Mouse (Mus musculus) spleen, adult 2 months (tissue): ENCODE data around the gene Shld2. TPM values are rescaled to one million over a fixed set of nuclear protein-coding genes. Genes with fewer than 3 reads are reported as not detected.

Experiments
- DNase-seq, 2 experiments: peaks; one replicate each; pipeline versions ENCODE4 v3.0.0 to v3.0.0-alpha.2; 2012 to 2021; ENCODE audit warnings: low spot score in 2 of 2, low read depth in 1 of 2
- H3K27ac ChIP-seq: fragments of 200-500 bp; 2 replicates; pipeline ENCODE4 v1.5.1; 2012; ENCODE audit warnings: low read length, inconsistent platforms; ENCODE audit not compliant: insufficient read depth
- H3K27me3 ChIP-seq: fragments of 200-500 bp; 2 replicates; pipeline ENCODE4 v1.6.1; 2012; ENCODE audit warnings: mild to moderate bottlenecking, moderate library complexity, low read length, inconsistent platforms; ENCODE audit not compliant: control insufficient read depth, insufficient read depth
- H3K36me3 ChIP-seq: fragments of 200-500 bp; 2 replicates; pipeline ENCODE4 v1.6.1; 2012; ENCODE audit warnings: mild to moderate bottlenecking, low read length, inconsistent platforms; ENCODE audit not compliant: control insufficient read depth, insufficient read depth
- H3K4me1 ChIP-seq: fragments of 200-500 bp; 2 replicates; pipeline ENCODE4 v1.6.1; 2011; ENCODE audit warnings: inconsistent platforms; ENCODE audit not compliant: control insufficient read depth, insufficient read depth, insufficient read length
- H3K4me3 ChIP-seq: fragments of 200-500 bp; 2 replicates; pipeline ENCODE4 v1.5.1; 2011; ENCODE audit warnings: mild to moderate bottlenecking, inconsistent platforms; ENCODE audit not compliant: insufficient read depth, insufficient read length; ENCODE audit errors: extremely low read depth
- CTCF ChIP-seq: fragments of 200-500 bp; IDR thresholded peaks from 2 replicates; pipeline ENCODE4 v1.5.1; 2011; ENCODE audit warnings: mild to moderate bottlenecking, inconsistent platforms; ENCODE audit not compliant: insufficient read depth, insufficient read length, insufficient replicate concordance; ENCODE audit errors: extremely low read depth
- POLR2A ChIP-seq: fragments of 200-500 bp; IDR thresholded peaks from 2 replicates; pipeline ENCODE4 v1.6.1; 2011; ENCODE audit warnings: low read depth, low read length, inconsistent platforms
- WGBS: fragments of 180-500 bp; shearing (Covaris S2); methylation state at CpG from one replicate; pipeline ENCODE4 v1.1.7; 2018; 5-methylcytosine and 5-hydroxymethylcytosine counted together
- polyA plus RNA-seq: library from polyadenylated mRNA; depleted of rRNA; stranded (reverse); fragments of >200 nt; gene quantifications from 2 replicates; pipeline ENCODE4 v1.2.3, GENCODE M21; 2012

Gene Shld2
- polyA plus RNA-seq, 1 experiment = 2.4 TPM

- no peak overlapping the region for H3K27ac ChIP-seq
- H3K36me3 ChIP-seq = peaks cover 5% of the 10 kb centered on the region
- TF ChIP-seq POLR2A (no peak), CTCF (no peak)
- WGBS = 61% methylated on average over 16 of the region's 16 CpGs
- H3K4me1 ChIP-seq = no peaks in the 10 kb centered on the region
- H3K4me3 ChIP-seq = no peak overlapping the region
- DNase-seq = no peak
- no peaks in the 10 kb centered on the region for H3K27me3 ChIP-seq
These were observed 75.5 kb downstream of the Shld2 start for GRCm38 (mm10) chr14:34234630-34235380.

- Histone ChIP-seq H3K4me3 (no peak overlapping the region), H3K4me1 (no peaks in the 10 kb centered on the region), H3K27me3 (no peaks in the 10 kb centered on the region), H3K27ac (no peak overlapping the region), H3K36me3 (peaks cover 5% of the 10 kb centered on the region)
- WGBS = 80% methylated on average over 4 of the region's 4 CpGs
- TF ChIP-seq CTCF (no peak), POLR2A (no peak)
- DNase-seq = no peak
These were observed 76.4 kb downstream of the Shld2 start for GRCm38 (mm10) chr14:34233846-34234245.

- no peak for DNase-seq
- 90% methylated on average over 9 of the region's 9 CpGs for WGBS
- Histone ChIP-seq H3K4me1 (no peaks in the 10 kb centered on the region), H3K27ac (no peak overlapping the region), H3K4me3 (no peak overlapping the region), H3K36me3 (peaks cover 5% of the 10 kb centered on the region), H3K27me3 (no peaks in the 10 kb centered on the region)
- TF ChIP-seq CTCF (no peak), POLR2A (no peak)
These were observed 77.2 kb downstream of the Shld2 start for GRCm38 (mm10) chr14:34232866-34233680.

GRCm38 (mm10) chr14:34232340-34232739 is 78.0 kb downstream of the Shld2 start:
- peaks cover 2% of the 10 kb centered on the region; the same call in 1 of the 2 replicates for H3K36me3 ChIP-seq
- WGBS = 75% methylated on average over 7 of the region's 7 CpGs
- H3K27me3 ChIP-seq = no peaks in the 10 kb centered on the region

GRCm38 (mm10) chr14:34228830-34229506 is 81.3 kb downstream of the Shld2 start:
- Histone ChIP-seq H3K4me1 (no peaks in the 10 kb centered on the region), H3K4me3 (no peak overlapping the region), H3K27me3 (no peaks in the 10 kb centered on the region), H3K36me3 (no peaks in the 10 kb centered on the region), H3K27ac (no peak overlapping the region)
- no peak for DNase-seq
- TF ChIP-seq POLR2A = no peak
- no peak for TF ChIP-seq CTCF
- WGBS = 95% methylated on average over 10 of the region's 10 CpGs

More at GRCm38 (mm10) chr14:34232340-34232739, 78.0 kb downstream of the Shld2 start:
- no peak for DNase-seq
- H3K4me3 ChIP-seq = no peak overlapping the region
- no peak overlapping the region for H3K27ac ChIP-seq
- no peaks in the 10 kb centered on the region for H3K4me1 ChIP-seq
- no peak for TF ChIP-seq POLR2A
- TF ChIP-seq CTCF = no peak

- H3K4me1 ChIP-seq = no peaks in the 10 kb centered on the region
- no peaks in the 10 kb centered on the region for H3K27me3 ChIP-seq
- H3K36me3 ChIP-seq = no peaks in the 10 kb centered on the region
- 70% methylated on average over 12 of the region's 12 CpGs for WGBS
- no peak overlapping the region for H3K4me3 ChIP-seq
- no peak for DNase-seq
- no peak for TF ChIP-seq POLR2A
- TF ChIP-seq CTCF = no peak
- no peak overlapping the region for H3K27ac ChIP-seq
These were observed 82.3 kb downstream of the Shld2 start for GRCm38 (mm10) chr14:34227981-34228380.

GRCm38 (mm10) chr14:34226566-34226965 is 83.7 kb downstream of the Shld2 start:
- TF ChIP-seq CTCF (no peak), POLR2A (no peak)
- Histone ChIP-seq H3K27ac (no peak overlapping the region), H3K4me1 (no peaks in the 10 kb centered on the region), H3K4me3 (no peak overlapping the region), H3K36me3 (no peaks in the 10 kb centered on the region), H3K27me3 (no peaks in the 10 kb centered on the region)
- DNase-seq = no peak
- WGBS = 75% methylated on average over 4 of the region's 4 CpGs
